Mouse (Mus musculus) embryonic fibroblast, embryonic 13.5 days (primary cell): ENCODE data around the gene Dnajc25.

ENCODE experiments used
- CTCF ChIP-seq: IDR thresholded peaks from 2 replicates; pipeline ENCODE4 v1.5.1; 2011; ENCODE audit warnings: mild to moderate bottlenecking, control low read depth, low read length, moderate library complexity, borderline replicate concordance; ENCODE audit not compliant: insufficient read depth
- POLR2A ChIP-seq: IDR thresholded peaks from 2 replicates; pipeline ENCODE4 v1.6.1; 2011; ENCODE audit warnings: low read depth, mild to moderate bottlenecking, control low read depth, low read length, moderate library complexity

DNA sequence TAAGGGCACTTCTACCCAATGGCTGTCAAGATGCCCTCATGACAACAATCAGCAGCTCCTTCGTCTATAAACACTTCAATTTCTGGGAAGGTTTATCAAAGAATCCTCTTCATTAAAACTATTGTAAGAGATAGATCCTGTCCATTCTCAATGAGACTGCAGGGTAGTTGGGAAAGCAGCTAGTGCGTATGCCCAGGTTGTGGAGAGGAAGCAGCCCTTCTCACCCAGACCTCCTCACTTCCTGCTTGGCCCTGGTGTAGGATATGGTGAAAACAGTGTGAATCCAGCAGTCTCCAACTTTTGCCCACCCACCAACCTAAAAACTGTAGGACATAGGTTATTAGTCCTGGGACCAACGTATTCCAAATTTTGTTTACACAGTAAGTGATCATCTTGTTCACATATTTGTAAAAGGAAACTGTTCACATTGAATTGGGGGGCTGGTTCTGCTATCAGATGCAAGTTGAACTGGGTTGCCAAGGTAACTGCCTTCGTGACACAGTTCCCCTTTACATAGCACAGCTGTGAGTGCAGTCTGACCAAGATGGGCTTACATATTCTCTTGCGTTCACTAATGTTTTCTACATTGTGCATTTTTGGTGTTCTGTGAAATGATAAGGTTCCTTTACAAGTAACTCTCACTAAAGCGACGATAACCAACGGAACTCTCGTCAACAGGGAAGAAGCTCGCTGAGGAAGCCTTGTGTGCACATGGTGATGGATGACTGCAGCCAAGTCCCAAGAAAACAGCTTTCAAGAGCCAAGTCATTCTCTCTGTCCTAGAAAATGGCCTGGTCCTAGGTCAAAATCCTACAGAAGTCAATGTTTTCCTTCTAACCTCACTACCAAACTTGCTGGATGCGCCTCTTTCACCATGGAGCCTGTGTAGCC, 45.8 kb downstream of the Dnajc25 start:
- TF ChIP-seq CTCF: no peak
- TF ChIP-seq POLR2A: no peak
